Mouse (Mus musculus): ENCODE measurements around the gene Pgghg. TPM values are rescaled to one million over a fixed set of nuclear protein-coding genes. Genes with fewer than 3 reads are reported as not detected.
"Not testable (repeated sequence)": the region's sequence is repeated elsewhere in the genome, so short reads cannot be mapped to it uniquely, and the experiment has no call there.

Gene Pgghg
- polyA plus RNA-seq, 1 experiment from 2014 or later, result 13.5 TPM

GRCm38 (mm10) chr7:140966921-140967320, 25.7 kb downstream of the Pgghg start, which contains the start of gene Ifitm1:
Ifitm1 (plus strand) TSS chr7:140967221.
- no peak for DNase-seq (ENCODE audit: low spot score)
- H3K27ac ChIP-seq (replicated peaks), result peak within 1 kb of the TSS; percentile 11
- 78% methylated on average over 4 of the region's 4 CpGs for WGBS
- H3K27me3 ChIP-seq (replicated peaks; ENCODE audit: low read depth, poor library complexity, severe bottlenecking), result peaks cover 25% of the 10 kb centered on the region
- H3K4me3 ChIP-seq, result peak within 1 kb of the TSS; percentile 34
- no peaks in the 10 kb centered on the region for H3K36me3 ChIP-seq (replicated peaks)
- H3K4me1 ChIP-seq, result peaks cover 34% of the 10 kb centered on the region
- H3K9me3 ChIP-seq, result no peaks in the 10 kb centered on the region

- WGBS, result 7% methylated on average over 14 of the region's 14 CpGs
- H3K27me3 ChIP-seq (replicated peaks; ENCODE audit: low read depth, poor library complexity, severe bottlenecking), result peaks cover 25% of the 10 kb centered on the region
- peak; percentile 46 for DNase-seq (ENCODE audit: low spot score)
- peaks cover 34% of the 10 kb centered on the region for H3K4me1 ChIP-seq
- no peaks in the 10 kb centered on the region for H3K9me3 ChIP-seq
- H3K4me3 ChIP-seq, result peak overlapping the region; percentile 34
- H3K27ac ChIP-seq (replicated peaks), result peak overlapping the region; percentile 11
- H3K36me3 ChIP-seq (replicated peaks), result no peaks in the 10 kb centered on the region
These were observed 26.8 kb downstream of the Pgghg start for GRCm38 (mm10) chr7:140967862-140968591.

GRCm38 (mm10) chr7:140968710-140969109, 27.5 kb downstream of the Pgghg start:
- H3K27ac ChIP-seq (replicated peaks); DNase-seq (ENCODE audit: low spot score); H3K36me3 ChIP-seq (replicated peaks); H3K9me3 ChIP-seq; H3K4me3 ChIP-seq: not testable (repeated sequence)
- WGBS, result 25% methylated on average over 3 of the region's 3 CpGs
- Histone ChIP-seq H3K27me3 (replicated peaks; ENCODE audit: low read depth, poor library complexity, severe bottlenecking) (peaks cover 25% of the 10 kb centered on the region), H3K4me1 (peaks cover 41% of the 10 kb centered on the region)

- no peak for DNase-seq (ENCODE audit: low spot score)
- Histone ChIP-seq H3K9me3 (no peaks in the 10 kb centered on the region), H3K4me3 (no peak overlapping the region), H3K27me3 (replicated peaks; ENCODE audit: low read depth, poor library complexity, severe bottlenecking) (peaks cover 36% of the 10 kb centered on the region), H3K36me3 (replicated peaks) (no peaks in the 10 kb centered on the region), H3K27ac (replicated peaks) (no peak overlapping the region), H3K4me1 (peaks cover 55% of the 10 kb centered on the region)
- 55% methylated on average over 7 of the region's 7 CpGs for WGBS
These were observed 29.7 kb downstream of the Pgghg start for GRCm38 (mm10) chr7:140970931-140971330.

- WGBS, result 84% methylated on average over 8 of the region's 8 CpGs
- no peak overlapping the region for H3K4me3 ChIP-seq
- H3K27ac ChIP-seq (replicated peaks), result no peak overlapping the region; the same call in 1 of the 2 replicates
- H3K36me3 ChIP-seq (replicated peaks), result no peaks in the 10 kb centered on the region
- H3K4me1 ChIP-seq, result peaks cover 55% of the 10 kb centered on the region
- H3K9me3 ChIP-seq, result no peaks in the 10 kb centered on the region
- H3K27me3 ChIP-seq (replicated peaks; ENCODE audit: low read depth, poor library complexity, severe bottlenecking), result peaks cover 36% of the 10 kb centered on the region
- DNase-seq (ENCODE audit: low spot score), result no peak
These were observed 30.4 kb downstream of the Pgghg start for GRCm38 (mm10) chr7:140971479-140972171.

GRCm38 (mm10) chr7:140973396-140974165, 32.4 kb downstream of the Pgghg start:
- DNase-seq (ENCODE audit: low spot score), result no peak
- no peaks in the 10 kb centered on the region for H3K36me3 ChIP-seq (replicated peaks)
- no peaks in the 10 kb centered on the region for H3K9me3 ChIP-seq
- WGBS, result 37% methylated on average over 14 of the region's 14 CpGs
- peak overlapping the region; percentile 54; the same call in 1 of the 2 replicates for H3K27ac ChIP-seq (replicated peaks)
- H3K4me1 ChIP-seq, result peaks cover 41% of the 10 kb centered on the region
- peaks cover 36% of the 10 kb centered on the region for H3K27me3 ChIP-seq (replicated peaks; ENCODE audit: low read depth, poor library complexity, severe bottlenecking)
- no peak overlapping the region for H3K4me3 ChIP-seq

- 0 out of 2 replicates have a peak overlapping the region, but pooled peaks have one; percentile 37 for H3K27ac ChIP-seq (replicated peaks)
- H3K9me3 ChIP-seq, result no peaks in the 10 kb centered on the region
- peaks cover 38% of the 10 kb centered on the region for H3K4me1 ChIP-seq
- DNase-seq (ENCODE audit: low spot score), result no peak
- H3K27me3 ChIP-seq (replicated peaks; ENCODE audit: low read depth, poor library complexity, severe bottlenecking), result peaks cover 24% of the 10 kb centered on the region
- H3K36me3 ChIP-seq (replicated peaks), result no peaks in the 10 kb centered on the region
- WGBS, result 13% methylated on average over 9 of the region's 9 CpGs
- H3K4me3 ChIP-seq, result 0 out of 2 replicates have a peak overlapping the region, but pooled peaks have one; percentile 3
These were observed 33.7 kb downstream of the Pgghg start for GRCm38 (mm10) chr7:140974940-140975339.

GRCm38 (mm10) chr7:140975465-140975864, 34.3 kb downstream of the Pgghg start:
- no peaks in the 10 kb centered on the region for H3K36me3 ChIP-seq (replicated peaks)
- peaks cover 19% of the 10 kb centered on the region for H3K27me3 ChIP-seq (replicated peaks; ENCODE audit: low read depth, poor library complexity, severe bottlenecking)
- DNase-seq (ENCODE audit: low spot score), result no peak
- no peak overlapping the region for H3K4me3 ChIP-seq
- no peak overlapping the region for H3K27ac ChIP-seq (replicated peaks)
- WGBS, result 24% methylated on average over 3 of the region's 3 CpGs
- peaks cover 36% of the 10 kb centered on the region for H3K4me1 ChIP-seq
- no peaks in the 10 kb centered on the region for H3K9me3 ChIP-seq

- Histone ChIP-seq H3K27me3 (replicated peaks; ENCODE audit: low read depth, poor library complexity, severe bottlenecking) (peaks cover 12% of the 10 kb centered on the region; the same call in 1 of the 2 replicates), H3K4me1 (peaks cover 23% of the 10 kb centered on the region)
- not testable (repeated sequence) for H3K36me3 ChIP-seq (replicated peaks); H3K4me3 ChIP-seq; H3K27ac ChIP-seq (replicated peaks); H3K9me3 ChIP-seq; DNase-seq (ENCODE audit: low spot score)
- WGBS, result 89% methylated on average over 9 of the region's 9 CpGs
These were observed 35.5 kb downstream of the Pgghg start for GRCm38 (mm10) chr7:140976720-140977119.

GRCm38 (mm10) chr7:140981704-140982103, 40.5 kb downstream of the Pgghg start:
- Histone ChIP-seq H3K9me3 (no peaks in the 10 kb centered on the region), H3K4me3 (no peak overlapping the region), H3K4me1 (no peaks in the 10 kb centered on the region), H3K27ac (replicated peaks) (no peak overlapping the region), H3K36me3 (replicated peaks) (no peaks in the 10 kb centered on the region), H3K27me3 (replicated peaks; ENCODE audit: low read depth, poor library complexity, severe bottlenecking) (no peaks in the 10 kb centered on the region)
- no peak for DNase-seq (ENCODE audit: low spot score)
- WGBS, result 91% methylated on average over 8 of the region's 8 CpGs

GRCm38 (mm10) chr7:140982971-140983370, 41.8 kb downstream of the Pgghg start:
- no peak overlapping the region for H3K4me3 ChIP-seq
- no peaks in the 10 kb centered on the region for H3K9me3 ChIP-seq
- H3K36me3 ChIP-seq (replicated peaks), result no peaks in the 10 kb centered on the region
- WGBS, result 91% methylated on average over 7 of the region's 7 CpGs
- H3K4me1 ChIP-seq, result no peaks in the 10 kb centered on the region
- H3K27me3 ChIP-seq (replicated peaks; ENCODE audit: low read depth, poor library complexity, severe bottlenecking), result no peaks in the 10 kb centered on the region
- H3K27ac ChIP-seq (replicated peaks), result no peak overlapping the region
- DNase-seq (ENCODE audit: low spot score), result no peak

Measured in embryonic facial prominence, embryonic 10.5 days (tissue).